Mouse (Mus musculus): ENCODE measurements around the gene Epgn.

GRCm38 (mm10) chr5:91072340-91072739 is 45.1 kb downstream of the Epgn start:
- TF ChIP-seq CTCF (IDR thresholded peaks at IDR 0.05; ENCODE audit: borderline replicate concordance, insufficient read depth, low read length) (no peak), POLR2A (IDR thresholded peaks at IDR 0.05; ENCODE audit: low read depth, low read length) (no peak)

Data from embryonic fibroblast, embryonic 13.5 days (primary cell).